Mouse (Mus musculus) lung, adult 2 months (tissue): ENCODE results near the gene Dyrk3.

Source experiments
- CTCF ChIP-seq: fragments of 200-500 bp; IDR thresholded peaks from 2 replicates; pipeline ENCODE4 v1.5.1; 2011; ENCODE audit warnings: mild to moderate bottlenecking, low read length, control low read depth; ENCODE audit not compliant: insufficient read depth
- POLR2A ChIP-seq: fragments of 200-500 bp; IDR thresholded peaks from 2 replicates; pipeline ENCODE4 v1.6.1; 2011; ENCODE audit warnings: low read depth, mild to moderate bottlenecking, control low read depth, low read length, borderline replicate concordance; ENCODE audit errors: extremely low read depth

- TF ChIP-seq POLR2A (no peak), CTCF (no peak)
These were observed 59.3 kb downstream of the Dyrk3 start for GRCm38 (mm10) chr1:131078761-131079330.
